Mouse (Mus musculus): ENCODE results near the gene Gm26938.

- TF ChIP-seq CTCF (IDR thresholded peaks at IDR 0.05; ENCODE audit: low read depth) (no peak), EP300 (IDR thresholded peaks at IDR 0.05; ENCODE audit: low read depth) (no peak)
These were observed 4.5 kb upstream of the Gm26938 start for GRCm38 (mm10) chr5:139830734-139831133.
